Mouse (Mus musculus) hindbrain, postnatal 0 days (tissue): Measurements from ENCODE around the gene R3hdm1. TPM values are rescaled to one million over a fixed set of nuclear protein-coding genes. Genes with fewer than 3 reads are reported as not detected.

ENCODE experiments used
- ATAC-seq: fragments of 200-750 bp; cut with Nextera tagmentation; 2 replicates; pipeline ENCODE4 v1.8.0; 2017; ENCODE audit warnings: mild to moderate bottlenecking, moderate TSS enrichment, moderate library complexity
- DNase-seq: peaks from one replicate; pipeline ENCODE4 v3.0.0-alpha.2; 2015; ENCODE audit warnings: low spot score
- H3K27ac ChIP-seq: fragments of 300-500 bp; sonication (generic); 2 replicates; pipeline ENCODE4 v1.5.1; 2014; ENCODE audit warnings: mild to moderate bottlenecking
- H3K27me3 ChIP-seq: fragments of 300-500 bp; sonication (generic); 2 replicates; pipeline ENCODE4 v1.6.1; 2014; ENCODE audit warnings: low read length, mixed read lengths; ENCODE audit not compliant: insufficient read depth
- H3K36me3 ChIP-seq: fragments of 300-500 bp; sonication (generic); 2 replicates; pipeline ENCODE4 v1.6.1; 2014; ENCODE audit warnings: low read length, mixed read lengths; ENCODE audit not compliant: insufficient read depth
- H3K4me1 ChIP-seq: fragments of 300-500 bp; sonication (generic); 2 replicates; pipeline ENCODE4 v1.6.1; 2014; ENCODE audit warnings: antibody characterized with exemption, low read length, mixed read lengths; ENCODE audit not compliant: insufficient read depth
- H3K4me2 ChIP-seq: fragments of 300-500 bp; sonication (generic); 2 replicates; pipeline ENCODE4 v1.6.1; 2014; ENCODE audit warnings: low read depth, mild to moderate bottlenecking, low read length, moderate library complexity, mixed read lengths
- H3K4me3 ChIP-seq: fragments of 300-500 bp; sonication (generic); 2 replicates; pipeline ENCODE4 v1.5.1; 2014; ENCODE audit warnings: low read length
- H3K9ac ChIP-seq: fragments of 300-500 bp; sonication (generic); replicated peaks from 2 replicates; pipeline ENCODE4 v1.6.1; 2014; ENCODE audit warnings: mild to moderate bottlenecking, low read length, moderate library complexity, mixed read lengths
- H3K9me3 ChIP-seq: fragments of 300-500 bp; sonication (generic); 2 replicates; pipeline ENCODE4 v1.6.1; 2016; ENCODE audit warnings: low read length, mixed read lengths
- CTCF ChIP-seq: IDR thresholded peaks from 2 replicates; pipeline ENCODE4 v1.5.1; 2016; ENCODE audit warnings: antibody characterized with exemption, control low read depth, low read depth
- WGBS: fragments of 180-500 bp; shearing (Covaris S2); extraction: QIAGEN DNeasy Blood & Tissue Kit; methylation state at CpG from one replicate; pipeline ENCODE4 v1.1.7; 2014; 5-methylcytosine and 5-hydroxymethylcytosine counted together
- polyA plus RNA-seq: library from polyadenylated mRNA; unstranded; fragments of >200 nt; fragmentation: Nextera tagmentation; extraction: Ambion mirVana; gene quantifications from 2 replicates; pipeline ENCODE4 v1.2.1, GENCODE M21; 2015
- total RNA-seq: library from RNA; depleted of rRNA; stranded (reverse); fragments of >200 nt; gene quantifications from 2 replicates; pipeline ENCODE4 v1.2.3, GENCODE M21; 2014

R3hdm1 gene
- total and polyA plus RNA-seq, 2 experiments from 2014 or later, result 49.2 to 90.7 TPM

DNA sequence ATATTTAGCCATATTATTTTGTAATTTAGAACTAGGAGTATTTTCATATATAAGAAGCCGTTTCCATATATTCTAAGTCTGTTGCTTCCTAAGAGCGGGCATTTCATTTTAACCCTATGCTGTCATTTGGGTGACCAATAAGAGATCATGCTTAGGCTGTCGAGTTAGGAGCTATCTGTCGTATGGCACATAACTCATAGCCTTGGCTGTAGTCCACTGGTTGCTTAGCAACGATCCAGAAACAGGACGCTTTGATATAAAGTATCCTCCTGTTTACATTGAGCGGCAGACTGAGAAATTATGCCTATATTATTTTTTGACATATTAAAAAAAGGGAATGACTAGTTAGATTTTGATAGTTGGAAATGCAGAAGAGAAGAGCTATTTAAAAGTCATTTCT is 89.3 kb downstream of the R3hdm1 start:
- Histone ChIP-seq H3K27me3 (no peaks in the 10 kb centered on the region), H3K27ac (no peak overlapping the region), H3K4me1 (no peaks in the 10 kb centered on the region), H3K4me2 (no peak overlapping the region), H3K9me3 (no peaks in the 10 kb centered on the region), H3K4me3 (no peak overlapping the region), H3K9ac (no peak overlapping the region), H3K36me3 (peaks cover 29% of the 10 kb centered on the region)
- no peak for TF ChIP-seq CTCF
- whole genome bisulfite sequencing, result 67% methylated on average over 7 of the region's 7 CpGs
- DNase-seq (no peak), ATAC-seq (no peak)

DNA sequence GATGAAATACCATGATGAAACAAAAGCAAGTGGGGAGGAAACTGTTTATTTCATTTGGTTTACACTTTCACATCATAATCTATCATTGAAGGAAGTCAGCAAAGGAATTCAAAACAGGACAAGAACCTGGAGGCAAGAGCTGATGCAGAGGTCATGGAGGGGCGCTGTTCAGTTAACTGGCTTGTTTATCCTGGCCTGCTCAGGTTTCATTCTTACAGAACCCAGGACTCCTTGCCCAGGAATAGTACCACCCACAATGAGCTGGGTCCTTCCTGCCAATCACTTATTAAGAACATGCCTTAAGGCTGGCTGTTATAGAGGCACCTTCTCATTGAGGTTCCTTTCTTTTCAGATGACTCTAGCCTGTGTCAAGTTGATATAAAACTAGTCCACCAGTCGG is 90.9 kb downstream of the R3hdm1 start:
- H3K27ac ChIP-seq, result no peak overlapping the region
- H3K27me3 ChIP-seq, result no peaks in the 10 kb centered on the region
- no peaks in the 10 kb centered on the region for H3K9me3 ChIP-seq
- DNase-seq (no peak), ATAC-seq (no peak)
- H3K4me2 ChIP-seq, result no peak overlapping the region
- WGBS, result 82% methylated on average over 2 of the region's 2 CpGs
- no peaks in the 10 kb centered on the region for H3K4me1 ChIP-seq
- H3K36me3 ChIP-seq, result peaks cover 22% of the 10 kb centered on the region
- TF ChIP-seq CTCF, result no peak
- H3K4me3 ChIP-seq, result no peak overlapping the region
- H3K9ac ChIP-seq, result no peak overlapping the region

DNA sequence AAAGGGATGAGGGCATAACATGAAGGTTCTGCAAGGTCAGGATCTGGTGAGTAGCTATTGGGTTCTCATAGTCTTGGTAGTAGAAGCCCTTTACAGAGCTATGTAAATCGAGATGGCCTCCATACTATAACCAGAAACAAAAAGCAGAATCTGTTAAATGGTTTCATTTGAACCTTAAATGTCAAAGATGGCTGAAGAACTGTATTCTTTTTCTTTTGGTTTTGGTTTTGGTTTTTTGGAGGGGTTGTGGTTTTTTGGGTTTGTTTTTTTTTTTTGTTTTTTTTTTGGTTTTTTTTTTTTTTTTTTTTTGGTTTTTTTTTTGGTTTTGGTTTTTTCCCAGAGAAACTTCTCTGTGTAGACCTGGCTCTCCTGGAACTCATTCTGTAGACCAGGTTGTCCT is 94.3 kb downstream of the R3hdm1 start:
- H3K36me3 ChIP-seq, result peaks cover 23% of the 10 kb centered on the region
- WGBS, result 91% methylated on average over 1 of the region's 1 CpGs

DNA sequence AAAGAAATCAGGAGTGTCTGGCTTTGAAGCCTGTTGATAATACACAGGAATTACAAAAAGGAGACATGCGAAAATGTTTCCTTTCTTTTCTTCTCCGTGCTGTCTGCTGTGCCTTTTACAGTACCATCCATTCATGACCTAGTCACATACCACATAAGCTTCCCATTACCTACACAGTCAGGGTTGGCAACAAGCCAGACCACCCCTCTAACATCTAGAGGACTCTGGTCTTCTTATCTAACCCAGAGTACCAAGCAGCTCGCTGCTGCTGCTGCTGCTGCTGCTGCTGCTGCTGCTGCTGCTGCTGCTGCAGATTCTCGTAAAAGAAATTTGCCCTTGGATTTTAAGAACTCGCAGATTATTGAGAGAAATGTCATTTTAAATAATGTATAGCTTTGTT is 110.2 kb downstream of the R3hdm1 start:
- no peaks in the 10 kb centered on the region for H3K27me3 ChIP-seq
- no peak overlapping the region for H3K4me3 ChIP-seq
- H3K9ac ChIP-seq, result no peak overlapping the region
- no peak overlapping the region for H3K27ac ChIP-seq
- DNase-seq (peak; percentile 19), ATAC-seq (no peak)
- H3K9me3 ChIP-seq, result no peaks in the 10 kb centered on the region
- no peaks in the 10 kb centered on the region for H3K4me1 ChIP-seq
- H3K4me2 ChIP-seq, result no peak overlapping the region
- H3K36me3 ChIP-seq, result peaks cover 11% of the 10 kb centered on the region
- 74% methylated on average over 5 of the region's 5 CpGs for WGBS
- no peak for TF ChIP-seq CTCF

More for the DNA sequence above, 94.3 kb downstream of the R3hdm1 start:
- Histone ChIP-seq H3K27ac (no peak overlapping the region), H3K4me1 (no peaks in the 10 kb centered on the region), H3K4me3 (no peak overlapping the region), H3K27me3 (no peaks in the 10 kb centered on the region), H3K9me3 (no peaks in the 10 kb centered on the region), H3K9ac (no peak overlapping the region), H3K4me2 (no peak overlapping the region)
- ATAC-seq (no peak), DNase-seq (no peak)
- no peak for TF ChIP-seq CTCF

DNA sequence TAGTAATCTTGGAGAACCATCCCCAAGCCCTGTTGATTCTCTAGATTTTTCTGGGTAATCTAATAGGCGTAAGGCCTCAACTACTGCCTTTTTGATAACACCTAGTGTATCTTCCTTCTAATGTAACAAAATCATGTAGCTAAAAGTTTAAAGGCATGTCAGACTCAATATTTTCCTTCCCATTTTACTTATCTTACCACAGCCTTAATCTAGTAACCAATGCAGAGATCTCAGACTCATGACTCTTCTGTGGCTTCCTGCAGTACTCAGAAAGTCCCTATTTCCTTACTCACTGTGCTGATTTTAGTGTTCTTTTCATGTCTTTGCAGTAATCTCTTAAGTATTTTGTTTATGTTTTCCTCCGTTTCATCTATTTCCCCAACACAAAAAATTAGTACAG is 118.8 kb downstream of the R3hdm1 start:
- no peak for ATAC-seq
- Histone ChIP-seq H3K27me3 (no peaks in the 10 kb centered on the region), H3K4me2 (no peak overlapping the region), H3K4me3 (no peak overlapping the region), H3K36me3 (peaks cover 14% of the 10 kb centered on the region), H3K4me1 (no peaks in the 10 kb centered on the region), H3K9me3 (no peaks in the 10 kb centered on the region), H3K9ac (no peak overlapping the region), H3K27ac (no peak overlapping the region)
- no peak for TF ChIP-seq CTCF
- no peak for DNase-seq
- 94% methylated on average over 2 of the region's 2 CpGs for WGBS

DNA sequence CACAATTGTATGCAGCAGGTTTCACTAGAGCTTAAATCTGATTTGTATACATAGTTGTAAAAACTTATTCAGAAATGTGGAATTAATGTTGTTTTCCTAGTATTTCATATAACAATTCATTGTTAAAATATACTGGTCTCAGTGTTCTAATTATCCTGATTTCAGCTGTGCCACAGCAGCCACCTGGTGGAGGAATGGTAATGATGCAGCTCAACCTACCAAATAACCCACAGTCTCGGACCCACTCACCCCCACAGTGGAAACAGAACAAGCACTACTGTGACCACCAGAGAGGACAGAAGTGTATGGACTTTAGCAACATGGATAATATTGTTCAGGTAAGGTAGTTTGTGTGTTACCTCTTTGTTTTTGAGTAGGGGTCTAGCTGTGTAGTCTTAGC is 120.2 kb downstream of the R3hdm1 start:
- WGBS, result 54% methylated on average over 1 of the region's 1 CpGs

DNA sequence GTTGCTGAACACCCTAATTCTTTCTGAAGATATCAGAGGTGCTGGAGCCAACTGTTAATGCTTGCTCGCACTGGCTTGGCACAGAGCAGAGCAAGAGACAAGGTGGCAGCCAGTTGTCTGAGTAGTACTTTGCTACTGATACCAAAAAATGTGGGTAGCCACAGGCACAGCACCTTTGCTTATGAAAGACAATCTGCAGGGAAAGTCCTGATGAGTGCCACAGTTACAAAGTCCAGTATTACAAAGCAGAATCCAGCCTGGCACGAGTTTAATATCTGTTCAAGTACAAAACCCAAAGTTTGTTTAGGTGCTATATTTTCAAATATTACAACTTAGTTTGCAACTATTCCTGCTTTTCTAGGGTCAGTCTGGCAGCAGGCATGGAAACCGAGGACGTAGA is 132.1 kb downstream of the R3hdm1 start:
- Histone ChIP-seq H3K9me3 (no peaks in the 10 kb centered on the region), H3K4me1 (no peaks in the 10 kb centered on the region), H3K4me3 (no peak overlapping the region), H3K9ac (no peak overlapping the region), H3K36me3 (peaks cover 25% of the 10 kb centered on the region; the same call in 1 of the 2 replicates), H3K4me2 (no peak overlapping the region), H3K27ac (no peak overlapping the region), H3K27me3 (no peaks in the 10 kb centered on the region)
- no peak for TF ChIP-seq CTCF
- ATAC-seq, result no peak
- no peak for DNase-seq
- 97% methylated on average over 4 of the region's 4 CpGs for WGBS

More for the DNA sequence above, 120.2 kb downstream of the R3hdm1 start:
- H3K27me3 ChIP-seq, result no peaks in the 10 kb centered on the region
- H3K36me3 ChIP-seq, result peaks cover 16% of the 10 kb centered on the region
- no peak overlapping the region for H3K4me2 ChIP-seq
- no peak for ATAC-seq
- no peak overlapping the region for H3K9ac ChIP-seq
- no peaks in the 10 kb centered on the region for H3K4me1 ChIP-seq
- H3K4me3 ChIP-seq, result no peak overlapping the region
- H3K9me3 ChIP-seq, result no peaks in the 10 kb centered on the region
- peak; percentile 30 for DNase-seq
- peak; percentile 69 for TF ChIP-seq CTCF
- no peak overlapping the region for H3K27ac ChIP-seq

DNA sequence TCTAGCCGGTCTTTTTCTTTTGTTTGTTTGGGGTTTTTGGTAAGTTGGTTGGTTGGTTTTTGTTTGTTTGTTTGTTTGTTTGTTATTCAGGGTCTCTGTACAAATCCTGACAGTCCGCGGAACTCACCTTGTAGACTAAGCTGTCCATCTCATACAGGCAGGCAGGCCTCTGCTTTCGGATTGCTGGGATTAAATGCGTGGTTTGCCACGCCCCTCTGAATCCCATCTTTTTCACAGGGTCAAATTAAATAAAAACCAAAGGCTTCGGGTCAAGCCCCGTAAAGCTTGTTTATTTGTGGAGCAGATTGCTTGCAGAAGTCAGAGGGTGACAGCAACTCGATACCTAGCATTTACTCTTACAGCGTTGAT is 140.5 kb downstream of the R3hdm1 start, which contains the start of gene Ubxn4:
Ubxn4 (plus strand) TSS at position 338 of the 369 bp plus-strand sequence.
- WGBS, result 9% methylated on average over 10 of the region's 10 CpGs

More for the DNA sequence above, 140.5 kb downstream of the R3hdm1 start, which contains the start of gene Ubxn4:
- Histone ChIP-seq H3K9me3 (no peaks in the 10 kb centered on the region), H3K4me3 (peak within 1 kb of the TSS; percentile 61), H3K9ac (peak within 1 kb of the TSS; percentile 75), H3K27me3 (no peaks in the 10 kb centered on the region), H3K27ac (peak within 1 kb of the TSS; percentile 89), H3K36me3 (no peaks in the 10 kb centered on the region), H3K4me1 (peaks cover 9% of the 10 kb centered on the region), H3K4me2 (peak within 1 kb of the TSS; percentile 70)
- DNase-seq (no peak), ATAC-seq (peak; percentile 52)
- TF ChIP-seq CTCF, result no peak
